Mouse (Mus musculus) bone marrow, adult 2 months (tissue): ENCODE results near the gene Cdc45. TPM values are rescaled to one million over a fixed set of nuclear protein-coding genes. Genes with fewer than 3 reads are reported as not detected.

Experiments used
- H3K27ac ChIP-seq: fragments of 200-500 bp; 2 replicates; pipeline ENCODE4 v1.5.1; 2012; ENCODE audit warnings: low read depth, mild to moderate bottlenecking, control low read depth, inconsistent platforms, low read length; ENCODE audit not compliant: control insufficient read depth, poor library complexity, insufficient read depth
- H3K4me1 ChIP-seq: fragments of 200-500 bp; 2 replicates; pipeline ENCODE4 v1.6.1; 2011; ENCODE audit warnings: low read length; ENCODE audit not compliant: control insufficient read depth, insufficient read depth
- H3K4me3 ChIP-seq: fragments of 200-500 bp; replicated peaks from 2 replicates; pipeline ENCODE3; 2011; ENCODE audit warnings: mild to moderate bottlenecking, low read depth, low read length, control low read depth; ENCODE audit not compliant: control insufficient read depth
- CTCF ChIP-seq: fragments of 200-500 bp; IDR thresholded peaks from 2 replicates; pipeline ENCODE4 v1.5.1; 2011; ENCODE audit warnings: low read length, control low read depth; ENCODE audit not compliant: control insufficient read depth, insufficient read depth
- POLR2A ChIP-seq: fragments of 200-500 bp; IDR thresholded peaks from 2 replicates; pipeline ENCODE4 v1.6.1; 2011; ENCODE audit warnings: low read depth, mild to moderate bottlenecking, control low read depth, low read length, borderline replicate concordance; ENCODE audit not compliant: control insufficient read depth
- WGBS: fragments of 180-500 bp; shearing (Covaris S2); methylation state at CpG from one replicate; pipeline ENCODE4 v1.1.7; 2018; 5-methylcytosine and 5-hydroxymethylcytosine counted together
- polyA plus RNA-seq: library from polyadenylated mRNA; stranded (reverse); fragments of >200 nt; gene quantifications from 2 replicates; pipeline ENCODE4 v1.2.4, GENCODE M21; 2011; ENCODE audit warnings: low replicate concordance; ENCODE audit not compliant: missing spikeins, insufficient read depth, insufficient read length

Gene Cdc45
- polyA plus RNA-seq, 1 experiment = 34.5 TPM

DNA sequence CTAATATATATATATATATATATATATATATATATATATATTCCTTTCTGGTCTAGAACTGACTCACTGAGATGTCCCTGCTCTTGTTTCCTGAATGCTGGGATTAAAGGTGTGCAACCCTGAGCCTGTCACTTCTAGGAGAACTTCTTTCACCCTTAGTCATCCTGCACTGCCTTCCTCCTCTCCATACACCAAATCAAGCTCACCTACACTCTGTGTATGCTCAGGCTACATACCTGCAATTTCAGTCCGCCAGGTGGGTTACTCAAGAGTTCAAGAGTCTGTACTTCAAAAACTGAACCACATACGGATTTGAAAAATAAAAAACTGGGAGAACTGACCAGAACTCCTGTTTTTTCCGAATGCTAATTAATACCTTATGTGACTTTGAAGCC lies 24.3 kb upstream of the Cdc45 start:
- no peak overlapping the region for H3K27ac ChIP-seq
- no peak for TF ChIP-seq CTCF
- WGBS = 31% methylated on average over 3 of the region's 3 CpGs
- peak overlapping the region; percentile 90 for H3K4me3 ChIP-seq
- no peaks in the 10 kb centered on the region for H3K4me1 ChIP-seq

DNA sequence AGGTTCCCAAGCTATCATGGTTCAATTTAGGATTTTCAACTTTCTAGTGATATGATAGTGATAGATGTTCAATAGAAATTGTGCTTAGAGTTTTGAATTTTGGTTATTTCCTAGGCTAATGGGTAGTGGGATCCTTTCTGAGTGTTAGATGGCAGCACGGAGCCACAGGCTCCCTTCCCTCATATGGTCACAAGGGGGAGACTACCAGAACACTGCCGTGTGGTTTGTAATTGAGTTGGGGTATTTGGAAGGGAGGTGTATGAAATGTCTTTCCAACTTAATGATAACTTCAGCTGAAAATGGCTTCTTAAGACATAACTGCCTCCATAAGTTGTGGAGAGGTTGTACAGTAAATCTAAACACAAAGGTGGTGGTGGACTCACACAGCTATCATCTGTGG lies 21.7 kb upstream of the Cdc45 start:
- 80% methylated on average over 2 of the region's 2 CpGs for WGBS
- TF ChIP-seq CTCF (no peak), POLR2A (no peak)
- no peaks in the 10 kb centered on the region for H3K4me1 ChIP-seq

DNA sequence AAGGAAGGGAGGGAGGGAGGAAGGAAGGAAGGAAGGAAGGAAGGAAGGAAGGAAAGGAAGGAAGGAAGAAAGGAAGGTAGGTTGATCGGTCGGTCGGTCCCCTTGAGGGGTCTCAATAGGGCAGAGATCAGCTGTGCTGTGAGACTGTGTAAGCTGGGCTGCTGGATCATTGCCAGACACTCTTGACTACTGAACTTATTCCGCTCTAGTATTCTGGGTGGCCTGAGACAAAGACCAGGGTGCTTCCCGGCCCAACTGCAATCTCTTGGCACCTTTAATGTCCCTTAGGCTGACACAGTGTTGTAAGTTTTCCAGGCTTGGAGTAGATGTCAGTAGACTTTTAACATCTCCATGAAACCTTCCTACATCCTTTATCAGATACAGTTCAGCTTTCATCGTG lies 17.3 kb upstream of the Cdc45 start:
- Histone ChIP-seq H3K4me1 (no peaks in the 10 kb centered on the region), H3K27ac (no peak overlapping the region), H3K4me3 (no peak overlapping the region)
- 84% methylated on average over 6 of the region's 6 CpGs for WGBS
- no peak for TF ChIP-seq POLR2A

More for the DNA sequence above, 21.7 kb upstream of the Cdc45 start:
- Histone ChIP-seq H3K4me3 (no peak overlapping the region), H3K27ac (no peak overlapping the region)

DNA sequence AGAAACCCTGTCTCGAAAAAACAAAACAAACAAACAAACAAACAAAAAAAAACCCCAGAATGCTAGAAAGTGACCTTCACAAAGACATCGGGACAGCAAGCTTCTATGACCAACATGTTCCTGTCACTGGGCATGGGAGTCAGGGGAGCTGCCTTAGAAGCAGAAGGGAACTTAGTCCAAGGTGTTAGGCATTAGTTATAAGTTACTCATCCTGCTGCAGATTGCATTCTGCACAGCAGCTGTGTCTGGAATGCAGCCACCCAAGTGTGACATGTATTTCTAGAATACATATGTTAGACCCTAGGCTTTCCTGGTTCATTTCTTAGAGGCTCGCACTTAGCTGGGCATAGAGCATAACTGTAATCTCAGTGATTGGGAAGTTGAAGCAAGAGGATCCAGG lies 16.8 kb upstream of the Cdc45 start:
- H3K27ac ChIP-seq = no peak overlapping the region
- no peak for TF ChIP-seq CTCF
- TF ChIP-seq POLR2A = no peak
- no peaks in the 10 kb centered on the region for H3K4me1 ChIP-seq
- H3K4me3 ChIP-seq = no peak overlapping the region
- WGBS = 90% methylated on average over 3 of the region's 3 CpGs

DNA sequence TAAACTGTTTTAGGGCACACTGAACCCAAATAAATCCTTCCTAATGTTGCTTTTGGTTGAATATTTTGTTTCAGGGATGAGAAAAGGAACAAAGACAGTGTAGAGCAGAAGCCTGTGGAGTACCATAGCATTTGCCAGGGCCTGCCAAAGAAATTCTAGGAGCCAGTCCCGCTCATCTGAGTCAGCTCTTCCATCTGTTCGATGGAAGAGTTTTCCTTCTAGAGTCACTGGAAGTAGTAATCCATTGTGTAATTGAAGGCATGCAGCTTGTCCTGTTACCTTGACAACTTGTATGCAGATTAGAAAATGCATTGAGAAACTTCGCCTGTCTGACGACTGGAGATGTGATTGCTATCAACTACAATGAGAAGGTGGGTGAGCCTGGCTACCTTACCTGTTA lies 11.1 kb upstream of the Cdc45 start:
- WGBS = 73% methylated on average over 4 of the region's 4 CpGs
- Histone ChIP-seq H3K4me1 (no peaks in the 10 kb centered on the region), H3K27ac (no peak overlapping the region), H3K4me3 (no peak overlapping the region)
- TF ChIP-seq POLR2A (no peak), CTCF (no peak)

DNA sequence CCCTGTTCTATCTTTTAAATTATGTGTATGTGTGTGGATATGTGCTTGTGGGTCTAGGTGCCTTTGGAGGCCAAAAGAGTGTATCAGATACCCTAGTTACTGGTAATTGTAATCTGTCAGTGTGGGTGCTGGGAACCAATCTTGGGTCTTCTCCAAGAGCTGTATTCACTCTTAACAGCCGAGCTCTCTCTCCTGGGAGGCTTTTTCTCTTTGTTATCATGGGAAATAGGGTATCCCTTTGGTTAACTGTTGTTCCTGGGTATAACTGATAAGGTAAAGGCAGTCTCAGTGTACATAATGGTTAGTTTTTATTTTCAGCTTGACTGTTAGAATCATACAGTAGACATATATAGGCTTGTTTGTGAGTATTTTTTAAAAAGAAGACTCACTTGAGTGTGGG lies 10.6 kb upstream of the Cdc45 start:
- TF ChIP-seq CTCF (no peak), POLR2A (no peak)
- Histone ChIP-seq H3K4me1 (no peaks in the 10 kb centered on the region), H3K4me3 (no peak overlapping the region), H3K27ac (no peak overlapping the region)
- 51% methylated on average over 1 of the region's 1 CpGs for WGBS

DNA sequence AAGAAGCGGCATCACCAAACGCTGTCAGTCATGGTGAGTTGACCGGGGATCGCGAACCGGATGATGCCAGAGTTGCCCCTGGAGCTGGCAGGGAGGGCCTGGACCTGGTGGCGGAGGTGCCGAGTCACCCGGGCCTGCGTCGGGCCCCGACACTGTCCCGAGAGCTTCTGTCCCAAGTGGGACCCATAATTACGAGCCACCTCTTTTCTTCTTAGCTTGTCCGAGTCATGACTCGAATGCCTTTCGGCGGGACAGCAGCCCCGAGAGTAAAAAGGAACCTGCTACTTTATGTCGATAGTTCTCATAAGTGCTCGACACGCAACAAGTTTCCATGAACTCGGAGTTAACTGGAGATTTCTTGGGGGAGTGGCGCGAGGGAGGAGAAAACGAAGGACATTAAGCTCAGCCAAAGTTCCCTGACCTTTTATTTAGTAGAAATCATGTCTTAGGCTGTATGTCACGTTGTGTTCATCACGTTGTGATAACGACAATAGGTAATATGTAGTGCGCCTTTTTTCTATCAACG lies 661 bp upstream of the Cdc45 start:
- Histone ChIP-seq H3K4me1 (peaks cover 2% of the 10 kb centered on the region; the same call in 1 of the 2 replicates), H3K4me3 (peak overlapping the region; percentile 90), H3K27ac (peak overlapping the region; percentile 64)
- WGBS = 1% methylated on average over 31 of the region's 31 CpGs
- TF ChIP-seq POLR2A (no peak; the same call in 1 of the 2 replicates), CTCF (no peak)

DNA sequence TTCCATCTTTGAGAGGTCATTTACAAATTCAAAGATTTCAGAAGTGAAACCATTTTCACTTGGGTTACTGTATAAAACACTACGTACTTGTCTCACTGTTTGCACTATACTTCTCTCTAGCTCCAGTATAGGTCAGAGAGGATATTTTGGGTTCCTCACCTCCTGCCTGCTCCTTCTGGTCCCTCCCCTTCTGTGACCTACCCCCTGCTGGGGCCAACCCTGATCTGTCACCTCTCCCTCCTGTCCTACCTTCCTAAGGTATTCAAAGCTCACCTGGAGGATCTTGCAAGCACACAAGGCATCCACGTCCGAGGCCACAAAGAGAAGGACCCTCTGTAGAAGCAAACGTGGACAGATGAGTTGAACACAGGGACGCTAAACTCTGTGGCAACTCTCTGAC lies 755 bp downstream of the Cdc45 start:
- TF ChIP-seq POLR2A (no peak), CTCF (no peak)
- Histone ChIP-seq H3K4me3 (peak overlapping the region; percentile 90), H3K27ac (peak overlapping the region; percentile 60), H3K4me1 (peaks cover 2% of the 10 kb centered on the region; the same call in 1 of the 2 replicates)
- WGBS = 1% methylated on average over 5 of the region's 5 CpGs

DNA sequence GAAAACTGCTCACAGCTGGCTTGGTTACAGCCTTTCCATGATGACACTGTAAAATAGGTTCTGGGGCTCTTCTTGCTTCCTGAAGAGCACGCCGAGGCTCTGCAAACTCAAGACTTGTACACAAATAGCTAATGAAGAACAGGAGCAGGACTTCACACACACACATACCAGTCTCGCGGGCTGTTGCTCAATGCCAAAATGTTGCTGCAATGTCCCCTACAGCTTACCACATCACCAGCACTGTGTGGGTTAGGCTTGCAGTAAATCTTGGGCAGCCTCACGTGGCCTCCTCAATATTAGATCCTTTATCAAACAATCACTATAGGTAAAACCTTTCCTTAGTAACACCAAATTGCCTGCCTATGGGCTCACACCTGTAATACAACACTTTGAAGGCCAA lies 2.8 kb downstream of the Cdc45 start:
- Histone ChIP-seq H3K4me3 (peak overlapping the region; percentile 5), H3K4me1 (peaks cover 2% of the 10 kb centered on the region), H3K27ac (peak overlapping the region; percentile 67)
- WGBS = 45% methylated on average over 5 of the region's 5 CpGs
- TF ChIP-seq POLR2A = no peak
- no peak for TF ChIP-seq CTCF
